Comparison of ENCODE assay signal across 23 mouse cellular contexts in genomic region chr14:76043251-76044163, GRCm38 (mm10). TPM values are rescaled to one million over a fixed set of nuclear protein-coding genes. Genes with fewer than 3 reads are reported as not detected.
DNase-seq lines count a peak whose midpoint lies in the region; ATAC-seq and TF ChIP-seq lines count a peak whose summit lies in the region.
"Had no signal": no experiment of that assay in that cellular context is flagged by ENCODE, and none has a peak within 500 bp of the region (broad histone marks: within the 10 kb centered on the region; RNA-seq: fewer than 3 reads in every experiment).

No protein-coding gene starts in this region.

- TF ChIP-seq RAD21 in CH12.LX (IDR thresholded peaks at IDR 0.05; ENCODE audit: low read depth, low read length) = no peak

- DNase-seq in kidney, postnatal 36 days = no peak
- DNase-seq in layer of hippocampus, adult 2 months (ENCODE audit: low spot score in 2 of 2) = peak; percentile 64 to 66
- no peak for DNase-seq in layer of hippocampus, postnatal 25 days (ENCODE audit: extremely low spot score in 1 of 2, low spot score in 1 of 2)
- peak; percentile 61 for DNase-seq in CH12.LX (ENCODE audit: extremely low read depth)
- DNase-seq in brain, adult 2 months (ENCODE audit: low read depth, low spot score) = peak; percentile 49
- no peak for DNase-seq in embryonic facial prominence, embryonic 10.5 days (ENCODE audit: low spot score)
- DNase-seq: adrenal gland, adult 8-10 months; adrenal gland, postnatal 36 days; cerebellum, adult 11 months; cerebellum, adult 8-10 months; cerebellum, postnatal 14 days; gastrocnemius, postnatal 36 days; heart, adult 18-20 months; heart, postnatal 14 days had no signal

- H3K4me1 ChIP-seq in kidney, embryonic 14.5 days (ENCODE audit: control insufficient read depth, insufficient read depth, low read length) = 0 out of 2 replicates have a peak, but pooled peaks cover 4% of the 10 kb centered on the region
- H3K4me1 ChIP-seq in CH12.LX (ENCODE audit: control insufficient read depth in 1 of 2, insufficient read depth in 2 of 2) = peaks cover 9 to 21% of the 10 kb centered on the region in 2 experiments; a peak in 3 of 4 replicates
- no peaks in the 10 kb centered on the region for H3K4me1 ChIP-seq in embryonic facial prominence, embryonic 10.5 days
- H3K4me1 ChIP-seq in liver, embryonic 12.5 days = no peaks in the 10 kb centered on the region
- H3K4me1 ChIP-seq: embryonic facial prominence, embryonic 13.5 days; forebrain, embryonic 12.5 days; heart, embryonic 15.5 days; hindbrain, embryonic 13.5 days had no signal

- H3K27me3 ChIP-seq in kidney, embryonic 14.5 days (ENCODE audit: control insufficient read depth, insufficient read depth, low read length) = no peaks in the 10 kb centered on the region
- H3K27me3 ChIP-seq in CH12.LX (replicated peaks) = peaks cover 2% of the 10 kb centered on the region
- H3K27me3 ChIP-seq in embryonic facial prominence, embryonic 10.5 days (replicated peaks; ENCODE audit: low read depth, poor library complexity, severe bottlenecking) = no peaks in the 10 kb centered on the region
- H3K27me3 ChIP-seq in liver, embryonic 12.5 days (replicated peaks) = no peaks in the 10 kb centered on the region
- H3K27me3 ChIP-seq: embryonic facial prominence, embryonic 13.5 days; forebrain, embryonic 12.5 days; heart, embryonic 15.5 days had no signal

- H3K36me3 ChIP-seq in kidney, embryonic 14.5 days (ENCODE audit: control insufficient read depth, insufficient read depth, low read length) = no peaks in the 10 kb centered on the region
- H3K36me3 ChIP-seq in CH12.LX (replicated peaks in 1 of 2; ENCODE audit: control insufficient read depth in 1 of 2, insufficient read depth in 1 of 2, low read length in 1 of 2) = no peaks in the 10 kb centered on the region
- no peaks in the 10 kb centered on the region for H3K36me3 ChIP-seq in embryonic facial prominence, embryonic 10.5 days (replicated peaks)
- no peaks in the 10 kb centered on the region for H3K36me3 ChIP-seq in liver, embryonic 12.5 days
- H3K36me3 ChIP-seq: embryonic facial prominence, embryonic 13.5 days; forebrain, embryonic 12.5 days; heart, embryonic 15.5 days; hindbrain, embryonic 13.5 days had no signal

- TF ChIP-seq CTCF in layer of hippocampus, adult 2 months (conservative IDR thresholded peaks at IDR 0.05) = no peak
- no peak for TF ChIP-seq CTCF in CH12.LX (conservative IDR thresholded peaks at IDR 0.05 in 1 of 2, IDR thresholded peaks at IDR 0.05 in 1 of 2; ENCODE audit: low read depth in 2 of 2, low read length in 2 of 2)

- H3K4me3 ChIP-seq in kidney, embryonic 14.5 days (ENCODE audit: low read length) = no peak overlapping the region
- H3K4me3 ChIP-seq in layer of hippocampus, adult 2 months = no peak overlapping the region
- H3K4me3 ChIP-seq in CH12.LX (replicated peaks in 1 of 3; ENCODE audit: low read depth in 2 of 3, low read length in 2 of 3, poor library complexity in 1 of 3) = no peak overlapping the region
- no peak overlapping the region for H3K4me3 ChIP-seq in embryonic facial prominence, embryonic 10.5 days
- no peak overlapping the region for H3K4me3 ChIP-seq in liver, embryonic 12.5 days
- H3K4me3 ChIP-seq: embryonic facial prominence, embryonic 13.5 days; forebrain, embryonic 12.5 days; heart, embryonic 15.5 days; hindbrain, embryonic 13.5 days had no signal

- 0 out of 2 replicates have a peak, but pooled peaks have one; percentile 64 for ATAC-seq in kidney, embryonic 14.5 days (ENCODE audit: low FRiP score, low TSS enrichment)
- ATAC-seq in liver, embryonic 12.5 days = no peak
- ATAC-seq: forebrain, embryonic 16.5 days had no signal

- dilution Hi-C loops in CH12.LX (cut with MboI; ENCODE audit: extremely low pct_ligation_motif_present, extremely low pct_unique_long_range_greater_than_20kb, low sequenced_read_pairs) = no loop called here

- WGBS in kidney, embryonic 14.5 days = 47% methylated on average over 14 of the region's 14 CpGs
- WGBS in embryonic facial prominence, embryonic 10.5 days = 85% methylated on average over 14 of the region's 14 CpGs
- 72% methylated on average over 14 of the region's 14 CpGs for WGBS in liver, embryonic 12.5 days (ENCODE audit: insufficient replicate concordance)

- in situ Hi-C loops in CH12.LX (cut with MboI; ENCODE audit: low pct_ligation_motif_present, low pct_unique_long_range_greater_than_20kb, low sequenced_read_pairs) = no loop called here

- no peaks in the 10 kb centered on the region for H3K9me3 ChIP-seq in kidney, embryonic 14.5 days (ENCODE audit: control insufficient read depth, low read length)
- no peaks in the 10 kb centered on the region for H3K9me3 ChIP-seq in CH12.LX (replicated peaks; ENCODE audit: low read length)
- no peaks in the 10 kb centered on the region for H3K9me3 ChIP-seq in embryonic facial prominence, embryonic 10.5 days
- H3K9me3 ChIP-seq in liver, embryonic 12.5 days (replicated peaks) = no peaks in the 10 kb centered on the region
- H3K9me3 ChIP-seq: embryonic facial prominence, embryonic 13.5 days; forebrain, embryonic 12.5 days; heart, embryonic 15.5 days; hindbrain, embryonic 13.5 days had no signal

- no peak overlapping the region for H3K27ac ChIP-seq in kidney, embryonic 14.5 days (ENCODE audit: low read depth, low read length)
- H3K27ac ChIP-seq in layer of hippocampus, adult 2 months = peak overlapping the region; percentile 89
- H3K27ac ChIP-seq in CH12.LX (ENCODE audit: insufficient read depth, low read depth) = no peak overlapping the region
- H3K27ac ChIP-seq in embryonic facial prominence, embryonic 10.5 days (replicated peaks) = no peak overlapping the region
- no peak overlapping the region for H3K27ac ChIP-seq in liver, embryonic 12.5 days
- H3K27ac ChIP-seq: embryonic facial prominence, embryonic 13.5 days; forebrain, embryonic 12.5 days; heart, embryonic 15.5 days; hindbrain, embryonic 13.5 days; hindbrain, postnatal 0 days had no signal

- H3K79me2 ChIP-seq in CH12.LX (replicated peaks; ENCODE audit: control insufficient read depth, extremely low read depth, insufficient read depth, poor library complexity, severe bottlenecking) = no peaks in the 10 kb centered on the region

- TF ChIP-seq POLR2A in CH12.LX (IDR thresholded peaks at IDR 0.05; ENCODE audit: low read depth, low read length) = no peak

- H3K4me2 ChIP-seq in kidney, embryonic 14.5 days (replicated peaks; ENCODE audit: low read depth, low read length) = no peak overlapping the region
- H3K4me2 ChIP-seq in CH12.LX (ENCODE audit: insufficient read depth, low read depth, poor library complexity, severe bottlenecking) = peak overlapping the region; percentile 35
- H3K4me2 ChIP-seq in liver, embryonic 12.5 days = no peak overlapping the region
- H3K4me2 ChIP-seq: embryonic facial prominence, embryonic 13.5 days; forebrain, embryonic 12.5 days; heart, embryonic 11.5 days; heart, embryonic 15.5 days; hindbrain, embryonic 13.5 days had no signal

- no peak overlapping the region for H3K9ac ChIP-seq in kidney, embryonic 14.5 days (ENCODE audit: low read depth, low read length)
- H3K9ac ChIP-seq in CH12.LX (ENCODE audit: insufficient read depth, low read depth) = no peak overlapping the region
- no peak overlapping the region for H3K9ac ChIP-seq in liver, embryonic 12.5 days
- H3K9ac ChIP-seq: embryonic facial prominence, embryonic 13.5 days; forebrain, embryonic 12.5 days; heart, embryonic 15.5 days; hindbrain, embryonic 13.5 days had no signal

- TF ChIP-seq EP300 in CH12.LX (IDR thresholded peaks at IDR 0.05; ENCODE audit: low read length) = peak; percentile 93

TF ChIP-seq in CH12.LX, 34 proteins besides CTCF, POLR2A, EP300 and RAD21 (continues in another document):
- no peak for TF ChIP-seq ZC3H11A (IDR thresholded peaks at IDR 0.05; ENCODE audit: low read depth, low read length)
- no peak for TF ChIP-seq ZKSCAN1 (IDR thresholded peaks at IDR 0.05; ENCODE audit: borderline replicate concordance, low read depth, low read length)
- TF ChIP-seq JUN (IDR thresholded peaks at IDR 0.05; ENCODE audit: insufficient read depth, low read depth, low read length) = peak; percentile 72
- TF ChIP-seq IRF4 (IDR thresholded peaks at IDR 0.05; ENCODE audit: low read depth, low read length) = peak; percentile 92
- peak; percentile 59; the same call in 1 of the 2 replicates for TF ChIP-seq MEF2A (IDR thresholded peaks at IDR 0.05; ENCODE audit: borderline replicate concordance, low read depth, low read length)
- TF ChIP-seq ETS1 (conservative IDR thresholded peaks at IDR 0.05; ENCODE audit: low read depth, low read length) = peak; percentile 90
- TF ChIP-seq SIN3A (IDR thresholded peaks at IDR 0.05; ENCODE audit: low read length) = peak; percentile 88
- no peak for TF ChIP-seq UBTF (IDR thresholded peaks at IDR 0.05; ENCODE audit: low read depth, low read length)
- TF ChIP-seq USF2 (conservative IDR thresholded peaks at IDR 0.05; ENCODE audit: low read depth, low read length) = no peak
- no peak for TF ChIP-seq USF1 (IDR thresholded peaks at IDR 0.05; ENCODE audit: low read depth, low read length)
- no peak for TF ChIP-seq ZNF384 (IDR thresholded peaks at IDR 0.05; ENCODE audit: low read depth, low read length)
- no peak for TF ChIP-seq PAX5 (IDR thresholded peaks at IDR 0.05; ENCODE audit: low read length)
- no peak for TF ChIP-seq NELFE (IDR thresholded peaks at IDR 0.05; ENCODE audit: low read depth, low read length)
- TF ChIP-seq RCOR1 (conservative IDR thresholded peaks at IDR 0.05; ENCODE audit: low read depth, low read length) = peak; percentile 82; the same call in 1 of the 2 replicates
- peak; percentile 68 for TF ChIP-seq TCF12 (IDR thresholded peaks at IDR 0.05; ENCODE audit: low read depth, low read length)
- TF ChIP-seq E2F4 (IDR thresholded peaks at IDR 0.05; ENCODE audit: insufficient replicate concordance, low read depth, low read length) = no peak
- TF ChIP-seq MAFK (IDR thresholded peaks at IDR 0.05; ENCODE audit: insufficient replicate concordance, low read length) = peak; percentile 84
- no peak for TF ChIP-seq POLR2AphosphoS2 (IDR thresholded peaks at IDR 0.05; ENCODE audit: low read depth, low read length)
- no peak for TF ChIP-seq TBP (conservative IDR thresholded peaks at IDR 0.05; ENCODE audit: low read depth, low read length)
- no peak; the same call in 1 of the 2 replicates for TF ChIP-seq MAX (IDR thresholded peaks at IDR 0.05; ENCODE audit: low read length)
- TF ChIP-seq BHLHE40 (IDR thresholded peaks at IDR 0.05; ENCODE audit: low read depth, low read length) = peak; percentile 84

RNA-seq across cellular contexts. Expression of gene Gtf2f2, which starts 32.8 kb away (rescaled TPM):
- polyA plus RNA-seq in kidney, embryonic 14.5 days (2014; fragmentation: Nextera tagmentation; extraction: Ambion mirVana) = 47.1 and 53.8 TPM in 2 replicates
- 10 to 100 TPM; 19.3 to 22.8 TPM for total RNA-seq in layer of hippocampus, adult 2 months (2021)
- total RNA-seq in layer of hippocampus, postnatal 25 days (2021) = 10 to 100 TPM; 19.7 to 23.3 TPM
- 44.8 and 55.5 TPM in 2 replicates for total RNA-seq in CH12.LX (2012; rRNA removed)
- total RNA-seq in CH12.LX (2014; rRNA removed) = 118 and 135 TPM in 2 replicates
- polyA plus RNA-seq in CH12.LX (2012; ENCODE audit: insufficient read length, low read depth) = 87.4 and 90.6 TPM in 2 replicates
- 55.7 and 56.2 TPM in 2 replicates for polyA plus RNA-seq in embryonic facial prominence, embryonic 10.5 days (2016; fragmentation: Nextera tagmentation; extraction: Ambion mirVana)
- 39.4 and 40.8 TPM in 2 replicates for polyA plus RNA-seq in liver, embryonic 12.5 days (2016; fragmentation: Nextera tagmentation; extraction: Ambion mirVana)

Comparison
In these comparisons a context has a peak if more than half of its experiments do, and no peak if none do; other contexts are left out.
1. DNase-seq: peak in layer of hippocampus, adult 2 months (2 of 2), CH12.LX (single experiment) and brain, adult 2 months (single experiment); none in kidney, postnatal 36 days (0 of 2), layer of hippocampus, postnatal 25 days (0 of 2) and embryonic facial prominence, embryonic 10.5 days (single experiment).